Mouse (Mus musculus) spleen, adult 2 months (tissue): Measurements from ENCODE around the gene Gm12253.

Experiments used
- CTCF ChIP-seq: fragments of 200-500 bp; IDR thresholded peaks from 2 replicates; pipeline ENCODE4 v1.5.1; 2011; ENCODE audit warnings: mild to moderate bottlenecking, inconsistent platforms; ENCODE audit not compliant: insufficient read depth, insufficient read length, insufficient replicate concordance; ENCODE audit errors: extremely low read depth
- POLR2A ChIP-seq: fragments of 200-500 bp; IDR thresholded peaks from 2 replicates; pipeline ENCODE4 v1.6.1; 2011; ENCODE audit warnings: low read depth, low read length, inconsistent platforms

DNA sequence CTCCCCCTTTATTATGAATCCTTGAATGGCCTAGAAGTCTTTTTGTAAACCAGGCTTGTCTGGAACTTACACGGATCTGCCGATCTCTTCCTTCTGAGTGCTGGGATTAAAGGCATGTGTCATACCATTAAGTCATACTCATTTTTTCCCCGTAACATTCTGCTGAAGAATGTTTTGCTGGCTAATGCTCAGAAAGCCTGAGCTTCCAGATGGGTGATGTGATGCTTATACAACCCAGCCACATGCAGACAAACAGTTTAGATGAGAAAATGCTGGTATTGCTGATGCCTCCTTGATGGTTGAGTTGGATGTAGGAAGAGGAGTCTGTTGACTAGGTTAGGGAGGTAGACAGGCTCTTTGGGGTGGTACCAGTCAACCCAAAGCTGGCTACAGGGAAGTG lies 14.0 kb upstream of the Gm12253 start:
- no peak for TF ChIP-seq CTCF
- TF ChIP-seq POLR2A: no peak
